Mouse (Mus musculus): ENCODE results near the gene Srd5a3.
A peak's percentile ranks its signal among the peaks of the same experiment; 100 is the strongest.
"Not testable (repeated sequence)": the region's sequence is repeated elsewhere in the genome, so short reads cannot be mapped to it uniquely, and the experiment has no call there.

Srd5a3 gene

GRCm38 (mm10) chr5:76139808-76140729, at the start of gene Srd5a3:
Gene Srd5a3 (plus strand): TSS chr5:76140271.
- peak; percentile 97 for DNase-seq (ENCODE audit: inconsistent ontology term)

- DNase-seq (ENCODE audit: inconsistent ontology term), result not testable (repeated sequence)
These were observed 36.3 kb upstream of the Srd5a3 start for GRCm38 (mm10) chr5:76103809-76104208.

- no peak for DNase-seq (ENCODE audit: inconsistent ontology term)
These were observed 32.8 kb upstream of the Srd5a3 start for GRCm38 (mm10) chr5:76107306-76107705.

- DNase-seq (ENCODE audit: inconsistent ontology term), result peak; percentile 34
These were observed 31.6 kb upstream of the Srd5a3 start for GRCm38 (mm10) chr5:76108496-76108895.

GRCm38 (mm10) chr5:76111173-76111572, 28.9 kb upstream of the Srd5a3 start:
- DNase-seq (ENCODE audit: inconsistent ontology term), result no peak

- DNase-seq (ENCODE audit: inconsistent ontology term), result no peak
These were observed 28.1 kb upstream of the Srd5a3 start for GRCm38 (mm10) chr5:76112016-76112415.

- DNase-seq (ENCODE audit: inconsistent ontology term), result no peak
These were observed 24.5 kb upstream of the Srd5a3 start for GRCm38 (mm10) chr5:76115436-76116041.

- DNase-seq (ENCODE audit: inconsistent ontology term), result peak; percentile 24
These were observed 21.6 kb upstream of the Srd5a3 start for GRCm38 (mm10) chr5:76118441-76118840.

GRCm38 (mm10) chr5:76120634-76121033, 19.4 kb upstream of the Srd5a3 start:
- no peak for DNase-seq (ENCODE audit: inconsistent ontology term)

- no peak for DNase-seq (ENCODE audit: inconsistent ontology term)
These were observed 12.3 kb upstream of the Srd5a3 start for GRCm38 (mm10) chr5:76127584-76128316.

GRCm38 (mm10) chr5:76130292-76130691, 9.8 kb upstream of the Srd5a3 start:
- DNase-seq (ENCODE audit: inconsistent ontology term), result no peak

- no peak for DNase-seq (ENCODE audit: inconsistent ontology term)
These were observed 8.1 kb upstream of the Srd5a3 start for GRCm38 (mm10) chr5:76131990-76132389.

- no peak for DNase-seq (ENCODE audit: inconsistent ontology term)
These were observed 4.4 kb upstream of the Srd5a3 start for GRCm38 (mm10) chr5:76135644-76136043.

GRCm38 (mm10) chr5:76136271-76136670, 3.8 kb upstream of the Srd5a3 start:
- no peak for DNase-seq (ENCODE audit: inconsistent ontology term)

GRCm38 (mm10) chr5:76137586-76137985, 2.5 kb upstream of the Srd5a3 start:
- no peak for DNase-seq (ENCODE audit: inconsistent ontology term)

GRCm38 (mm10) chr5:76138071-76138470, 2.0 kb upstream of the Srd5a3 start:
- DNase-seq (ENCODE audit: inconsistent ontology term), result no peak

GRCm38 (mm10) chr5:76138512-76138911, 1.6 kb upstream of the Srd5a3 start:
- no peak for DNase-seq (ENCODE audit: inconsistent ontology term)

GRCm38 (mm10) chr5:76139171-76139671, 850 bp upstream of the Srd5a3 start:
- peak; percentile 25 for DNase-seq (ENCODE audit: inconsistent ontology term)

GRCm38 (mm10) chr5:76140730-76141066, 627 bp downstream of the Srd5a3 start:
- no peak for DNase-seq (ENCODE audit: inconsistent ontology term)

- DNase-seq (ENCODE audit: inconsistent ontology term), result no peak
These were observed 3.3 kb downstream of the Srd5a3 start for GRCm38 (mm10) chr5:76143356-76143755.

GRCm38 (mm10) chr5:76146401-76146800, 6.3 kb downstream of the Srd5a3 start:
- DNase-seq (ENCODE audit: inconsistent ontology term), result no peak

- DNase-seq (ENCODE audit: inconsistent ontology term), result no peak
These were observed 9.4 kb downstream of the Srd5a3 start for GRCm38 (mm10) chr5:76149436-76149835.
